Mouse (Mus musculus) bone marrow, adult 2 months (tissue): ENCODE data around the gene Olfm1. TPM values are rescaled to one million over a fixed set of nuclear protein-coding genes. Genes with fewer than 3 reads are reported as not detected.

ENCODE experiments used
- H3K27ac ChIP-seq: fragments of 200-500 bp; 2 replicates; pipeline ENCODE4 v1.5.1; 2012; ENCODE audit warnings: low read depth, mild to moderate bottlenecking, control low read depth, inconsistent platforms, low read length; ENCODE audit not compliant: control insufficient read depth, poor library complexity, insufficient read depth
- H3K4me1 ChIP-seq: fragments of 200-500 bp; 2 replicates; pipeline ENCODE4 v1.6.1; 2011; ENCODE audit warnings: low read length; ENCODE audit not compliant: control insufficient read depth, insufficient read depth
- H3K4me3 ChIP-seq: fragments of 200-500 bp; replicated peaks from 2 replicates; pipeline ENCODE3; 2011; ENCODE audit warnings: mild to moderate bottlenecking, low read depth, low read length, control low read depth; ENCODE audit not compliant: control insufficient read depth
- CTCF ChIP-seq: fragments of 200-500 bp; IDR thresholded peaks from 2 replicates; pipeline ENCODE4 v1.5.1; 2011; ENCODE audit warnings: low read length, control low read depth; ENCODE audit not compliant: control insufficient read depth, insufficient read depth
- POLR2A ChIP-seq: fragments of 200-500 bp; IDR thresholded peaks from 2 replicates; pipeline ENCODE4 v1.6.1; 2011; ENCODE audit warnings: low read depth, mild to moderate bottlenecking, control low read depth, low read length, borderline replicate concordance; ENCODE audit not compliant: control insufficient read depth
- WGBS: fragments of 180-500 bp; shearing (Covaris S2); methylation state at CpG from one replicate; pipeline ENCODE4 v1.1.7; 2018; 5-methylcytosine and 5-hydroxymethylcytosine counted together
- polyA plus RNA-seq: library from polyadenylated mRNA; stranded (reverse); fragments of >200 nt; gene quantifications from 2 replicates; pipeline ENCODE4 v1.2.4, GENCODE M21; 2011; ENCODE audit warnings: low replicate concordance; ENCODE audit not compliant: missing spikeins, insufficient read depth, insufficient read length

Olfm1 gene
- 2.4 and 5.0 TPM in 2 replicates for polyA plus RNA-seq

DNA sequence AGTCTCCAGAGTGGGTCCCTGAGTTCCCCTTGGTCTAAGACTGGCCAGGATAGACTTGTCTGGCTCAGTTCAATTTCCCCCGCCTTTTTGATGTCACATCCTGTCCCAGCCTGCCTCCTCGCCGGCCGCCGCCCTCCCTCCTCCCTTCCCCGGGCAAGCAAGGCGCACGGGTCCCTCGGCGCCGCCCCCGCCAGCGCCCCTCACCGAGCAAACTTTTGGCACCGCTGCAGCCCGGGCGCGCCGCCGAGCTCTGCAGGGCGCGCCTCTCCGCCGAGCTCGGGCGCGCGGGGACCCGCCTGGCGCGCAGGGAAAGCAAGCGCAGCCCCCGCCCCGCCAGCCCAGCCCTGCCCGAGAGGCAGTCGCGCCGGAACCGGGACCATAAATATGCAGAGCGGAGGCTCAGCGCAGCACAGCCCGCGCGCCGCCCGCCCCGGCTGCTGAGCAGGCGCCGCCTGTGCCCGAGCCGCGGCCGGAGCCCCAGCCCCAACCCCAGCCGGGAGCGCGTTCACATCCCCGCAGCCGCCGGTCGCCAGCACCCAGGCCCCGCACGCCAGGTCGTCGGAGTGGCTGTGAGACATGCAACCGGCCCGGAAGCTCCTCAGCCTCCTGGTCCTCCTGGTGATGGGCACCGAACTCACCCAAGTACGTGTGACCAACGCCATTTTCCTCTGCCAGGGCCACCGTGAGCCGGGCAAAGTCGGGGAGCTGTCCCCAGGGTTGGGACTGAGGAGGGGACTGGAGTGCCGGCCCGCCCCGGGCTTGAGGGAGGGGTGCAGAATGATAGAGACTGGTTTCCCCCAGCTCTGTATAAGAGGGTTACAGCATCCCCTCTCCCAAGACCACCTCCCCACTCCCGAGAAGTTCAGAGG lies at the start of gene Olfm1:
Gene Olfm1 (plus strand): TSS at position 172 of the 869 bp plus-strand sequence.
- TF ChIP-seq CTCF (no peak), POLR2A (no peak)
- Histone ChIP-seq H3K4me1 (no peaks in the 10 kb centered on the region; the same call in 1 of the 2 replicates), H3K4me3 (no peak within 1 kb of the TSS), H3K27ac (no peak within 1 kb of the TSS)
- 2% methylated on average over 76 of the region's 76 CpGs for WGBS

DNA sequence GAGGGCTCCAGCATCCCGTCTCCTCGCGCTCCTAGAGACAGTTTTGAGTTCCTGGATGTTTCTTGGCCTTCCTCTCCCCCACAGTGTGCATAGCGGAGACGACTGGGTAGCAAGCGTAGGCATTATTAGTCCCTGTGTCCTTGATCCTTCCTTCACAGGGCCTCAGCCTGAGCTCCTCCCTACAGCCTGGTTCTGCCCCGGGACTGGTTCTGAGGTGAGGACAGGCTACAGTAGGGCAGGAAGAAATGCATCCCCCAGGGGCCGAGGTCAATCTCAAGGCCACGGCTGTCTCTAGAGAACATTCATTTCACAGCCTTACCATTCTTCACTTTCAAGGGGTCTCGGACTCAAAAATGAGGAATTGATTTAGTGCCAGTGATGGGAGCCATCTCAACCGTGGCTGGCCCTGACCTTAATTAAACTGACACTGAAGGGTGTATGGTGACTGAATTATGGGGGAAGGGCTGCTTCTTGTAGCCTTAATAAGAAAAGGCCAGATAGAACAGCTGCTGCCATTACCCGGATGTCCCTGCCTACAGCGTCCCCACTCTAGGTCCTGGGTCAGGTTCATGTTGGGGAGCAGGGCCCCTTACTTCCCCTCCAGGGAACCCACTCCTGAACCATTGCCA lies 49.3 kb upstream of the Olfm1 start:
- 69% methylated on average over 13 of the region's 13 CpGs for WGBS

DNA sequence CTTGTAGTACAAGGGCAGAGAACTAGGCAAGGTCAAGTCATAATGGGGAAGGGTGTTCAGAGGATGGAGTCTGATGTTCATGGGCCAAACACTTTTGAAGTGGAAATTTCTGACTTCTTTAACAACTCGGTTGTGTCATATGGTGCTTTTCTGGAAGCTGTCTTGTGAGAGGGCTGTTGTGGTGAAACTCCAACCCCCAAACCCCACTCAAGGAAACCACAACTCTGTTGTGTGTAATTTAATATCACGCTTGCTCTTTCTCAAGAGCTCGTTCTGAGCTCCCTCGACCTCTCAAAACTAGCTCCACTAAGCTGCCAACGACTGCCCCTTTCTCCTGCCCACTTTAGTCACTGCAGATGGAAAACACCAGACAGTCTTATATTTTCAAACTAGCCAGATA lies 47.1 kb upstream of the Olfm1 start:
- no peak overlapping the region for H3K4me3 ChIP-seq
- H3K27ac ChIP-seq, result 0 out of 2 replicates have a peak overlapping the region, but pooled peaks have one; percentile 9
- 8% methylated on average over 5 of the region's 5 CpGs for WGBS
- peaks cover 4% of the 10 kb centered on the region for H3K4me1 ChIP-seq
- no peak for TF ChIP-seq CTCF
- TF ChIP-seq POLR2A, result no peak

More for the DNA sequence above, 49.3 kb upstream of the Olfm1 start:
- no peak overlapping the region for H3K27ac ChIP-seq
- peaks cover 4% of the 10 kb centered on the region for H3K4me1 ChIP-seq
- TF ChIP-seq POLR2A (no peak), CTCF (no peak)
- no peak overlapping the region for H3K4me3 ChIP-seq

DNA sequence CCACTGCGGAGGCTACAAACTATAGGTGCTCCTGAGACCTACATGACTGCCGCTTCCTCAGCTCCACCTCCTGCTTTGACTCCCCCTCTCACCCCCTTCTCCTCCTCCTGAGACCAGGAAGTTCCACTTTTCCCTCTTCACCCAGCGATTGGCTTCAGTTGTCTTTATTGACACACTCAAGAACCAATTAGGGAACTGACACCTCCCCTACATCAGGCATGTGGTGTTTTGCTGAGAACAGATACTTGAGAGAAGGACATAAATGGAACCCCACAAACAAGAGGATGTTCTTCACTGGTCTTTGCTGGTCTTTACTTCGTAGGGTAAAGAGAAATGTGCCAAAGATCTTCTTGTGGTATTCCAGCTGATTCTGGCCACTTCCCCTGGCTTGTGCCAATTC lies 46.6 kb upstream of the Olfm1 start:
- 36% methylated on average over 4 of the region's 4 CpGs for WGBS
- Histone ChIP-seq H3K4me1 (peaks cover 4% of the 10 kb centered on the region), H3K27ac (0 out of 2 replicates have a peak overlapping the region, but pooled peaks have one; percentile 9), H3K4me3 (no peak overlapping the region)
- TF ChIP-seq CTCF (no peak), POLR2A (no peak)

DNA sequence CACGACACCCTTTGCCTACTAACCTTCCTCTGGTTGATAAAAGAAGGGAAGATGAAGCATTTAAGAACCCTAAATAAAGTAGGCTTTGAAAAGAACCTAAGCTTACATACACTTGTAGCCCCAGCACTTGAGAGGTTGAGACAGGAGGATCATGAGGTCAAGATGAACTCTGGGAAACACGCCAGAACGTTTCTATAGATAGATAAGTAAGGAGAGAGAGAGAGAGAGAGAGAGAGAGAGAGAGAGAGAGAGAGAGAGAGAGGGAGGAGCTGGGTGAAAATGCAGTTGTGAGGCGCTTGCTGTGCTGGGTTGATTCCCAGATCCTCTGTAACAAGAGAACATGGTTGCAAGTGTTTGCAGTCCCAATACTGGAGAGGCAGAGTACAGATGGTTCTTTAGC lies 46.1 kb upstream of the Olfm1 start:
- 61% methylated on average over 4 of the region's 4 CpGs for WGBS
- Histone ChIP-seq H3K4me1 (peaks cover 4% of the 10 kb centered on the region), H3K4me3 (no peak overlapping the region), H3K27ac (no peak overlapping the region)
- no peak for TF ChIP-seq POLR2A
- TF ChIP-seq CTCF, result no peak

DNA sequence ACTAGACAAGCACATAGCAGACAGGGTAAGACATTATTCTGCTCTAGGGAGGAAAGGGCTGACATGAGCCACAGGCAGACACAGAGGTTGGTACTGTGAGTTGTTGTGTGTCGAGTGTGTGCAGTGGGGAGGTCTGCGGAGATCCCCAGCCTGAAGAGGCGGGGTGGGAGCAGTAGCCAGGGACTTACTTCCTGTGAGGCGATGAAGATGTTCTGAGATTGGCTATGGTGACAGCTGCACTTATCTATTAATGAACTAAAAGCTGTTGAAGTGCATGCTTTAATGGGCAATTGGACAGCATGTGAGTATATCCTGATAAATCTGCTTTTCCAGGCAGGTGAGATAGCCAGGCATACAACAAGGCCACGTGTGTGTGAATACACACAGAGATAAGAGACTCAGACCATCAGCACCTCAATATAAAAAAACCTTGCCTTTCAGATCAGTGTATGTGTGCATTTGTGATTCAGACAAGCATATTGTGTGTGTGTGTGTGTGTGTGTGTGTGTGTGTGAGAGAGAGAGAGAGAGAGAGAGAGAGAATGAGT lies 45.5 kb upstream of the Olfm1 start:
- WGBS, result 60% methylated on average over 5 of the region's 5 CpGs

DNA sequence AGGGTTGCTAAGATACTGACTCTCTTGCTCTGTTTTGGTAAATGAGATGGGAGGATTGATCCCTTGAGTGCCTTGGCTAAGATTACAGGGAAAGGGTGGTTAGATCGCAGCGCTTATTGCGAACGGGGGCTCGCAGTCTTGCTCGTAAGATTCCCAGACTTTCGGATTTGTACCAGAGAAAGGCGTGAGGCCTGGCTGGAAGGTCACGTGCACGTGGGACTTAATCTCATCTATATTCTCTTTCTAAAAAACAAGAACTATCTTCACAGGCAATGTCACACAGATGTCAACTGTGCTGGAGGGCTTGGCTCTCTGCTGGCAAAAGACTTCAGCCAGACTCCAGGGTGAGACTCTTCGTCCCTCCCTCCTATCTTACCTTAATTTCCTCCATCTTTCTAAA lies 43.1 kb upstream of the Olfm1 start:
- H3K27ac ChIP-seq, result no peak overlapping the region
- H3K4me1 ChIP-seq, result peaks cover 4% of the 10 kb centered on the region
- WGBS, result 84% methylated on average over 11 of the region's 11 CpGs
- TF ChIP-seq CTCF (no peak), POLR2A (no peak)
- no peak overlapping the region for H3K4me3 ChIP-seq

More for the DNA sequence above, 45.5 kb upstream of the Olfm1 start:
- peaks cover 4% of the 10 kb centered on the region for H3K4me1 ChIP-seq
- no peak for TF ChIP-seq POLR2A
- TF ChIP-seq CTCF, result no peak
- H3K4me3 ChIP-seq, result no peak overlapping the region
- H3K27ac ChIP-seq, result no peak overlapping the region

DNA sequence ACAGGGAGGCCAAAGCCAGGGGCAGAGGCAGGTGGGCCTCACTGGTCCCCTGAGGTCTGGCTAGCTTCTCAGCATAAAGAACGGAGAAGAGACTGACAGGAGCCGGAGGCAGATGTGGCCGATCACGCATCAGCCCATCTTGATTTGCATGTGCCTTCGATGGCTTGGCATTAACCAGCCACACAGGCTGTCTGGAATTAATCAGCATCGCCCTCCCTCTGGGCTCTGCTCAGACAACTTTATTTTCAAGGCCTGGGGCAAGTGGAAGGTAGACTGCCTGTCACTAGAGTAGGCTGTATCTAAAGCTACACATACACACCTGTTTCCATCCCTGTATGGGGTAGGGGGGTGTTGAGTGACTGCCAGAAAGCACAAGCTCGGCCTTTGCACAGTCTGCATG lies 32.2 kb upstream of the Olfm1 start:
- WGBS, result 80% methylated on average over 7 of the region's 7 CpGs
- TF ChIP-seq POLR2A (no peak), CTCF (no peak)
- no peaks in the 10 kb centered on the region for H3K4me1 ChIP-seq
- H3K4me3 ChIP-seq, result no peak overlapping the region
- H3K27ac ChIP-seq, result no peak overlapping the region
